Mouse (Mus musculus): ENCODE results near the gene Plcb1.
A peak's percentile ranks its signal among the peaks of the same experiment; 100 is the strongest.

The Plcb1 gene

GRCm38 (mm10) chr2:134838888-134839287 lies 53.0 kb downstream of the Plcb1 start:
- DNase-seq = no peak

GRCm38 (mm10) chr2:134842883-134843282 lies 57.0 kb downstream of the Plcb1 start:
- DNase-seq = no peak

- DNase-seq = no peak
These were observed 58.7 kb downstream of the Plcb1 start for GRCm38 (mm10) chr2:134844391-134845238.

- no peak for DNase-seq
These were observed 59.4 kb downstream of the Plcb1 start for GRCm38 (mm10) chr2:134845239-134845738.

GRCm38 (mm10) chr2:134846555-134846954 lies 60.7 kb downstream of the Plcb1 start:
- no peak for DNase-seq

- DNase-seq = no peak
These were observed 65.6 kb downstream of the Plcb1 start for GRCm38 (mm10) chr2:134851189-134852171.

- DNase-seq = no peak
These were observed 70.4 kb downstream of the Plcb1 start for GRCm38 (mm10) chr2:134856239-134856638.

- no peak for DNase-seq
These were observed 70.8 kb downstream of the Plcb1 start for GRCm38 (mm10) chr2:134856691-134857090.

- peak; percentile 54 for DNase-seq
These were observed 79.2 kb downstream of the Plcb1 start for GRCm38 (mm10) chr2:134864985-134865645.

- no peak for DNase-seq
These were observed 81.5 kb downstream of the Plcb1 start for GRCm38 (mm10) chr2:134867381-134867780.

- no peak for DNase-seq
These were observed 86.0 kb downstream of the Plcb1 start for GRCm38 (mm10) chr2:134871692-134872489.

- no peak for DNase-seq
These were observed 86.6 kb downstream of the Plcb1 start for GRCm38 (mm10) chr2:134872490-134872781.

- DNase-seq = no peak
These were observed 91.3 kb downstream of the Plcb1 start for GRCm38 (mm10) chr2:134877148-134877547.

GRCm38 (mm10) chr2:134891207-134891606 lies 105.3 kb downstream of the Plcb1 start:
- no peak for DNase-seq

GRCm38 (mm10) chr2:134894776-134895175 lies 108.9 kb downstream of the Plcb1 start:
- no peak for DNase-seq

GRCm38 (mm10) chr2:134896196-134896595 lies 110.3 kb downstream of the Plcb1 start:
- no peak for DNase-seq

- DNase-seq = no peak
These were observed 111.2 kb downstream of the Plcb1 start for GRCm38 (mm10) chr2:134897083-134897482.

GRCm38 (mm10) chr2:134901521-134901920 lies 115.7 kb downstream of the Plcb1 start:
- no peak for DNase-seq

- DNase-seq = peak; percentile 66
These were observed 125.0 kb downstream of the Plcb1 start for GRCm38 (mm10) chr2:134910882-134911281.

GRCm38 (mm10) chr2:134911360-134911759 lies 125.5 kb downstream of the Plcb1 start:
- DNase-seq = no peak

GRCm38 (mm10) chr2:134912616-134913015 lies 126.7 kb downstream of the Plcb1 start:
- DNase-seq = no peak

GRCm38 (mm10) chr2:134913542-134913941 lies 127.7 kb downstream of the Plcb1 start:
- no peak for DNase-seq
